Mouse (Mus musculus) myocyte (in vitro differentiated cells): ENCODE results near the gene Lrrc8a.

ENCODE experiments used
- E2F4 ChIP-seq: IDR thresholded peaks from one replicate; pipeline ENCODE4 v1.6.1; 2011; ENCODE audit warnings: mild to moderate bottlenecking, control low read depth, moderate library complexity; ENCODE audit not compliant: insufficient read depth
- MYOD1 ChIP-seq, 3 experiments: IDR thresholded peaks; one replicate each; pipeline ENCODE4 v1.6.1; 2011; ENCODE audit warnings: control low read depth in 2 of 3, low read depth in 2 of 3, mild to moderate bottlenecking in 2 of 3, moderate library complexity in 1 of 3; ENCODE audit not compliant: insufficient read length in 2 of 3, control insufficient read depth in 1 of 3
- MYOG ChIP-seq, 3 experiments: IDR thresholded peaks; one replicate each; pipeline ENCODE4 v1.6.1; 2011; ENCODE audit warnings: control low read depth in 2 of 3, low read depth in 2 of 3, mild to moderate bottlenecking in 2 of 3; ENCODE audit not compliant: insufficient read length in 2 of 3, control insufficient read depth in 1 of 3, insufficient read depth in 1 of 3
- POLR2A ChIP-seq: IDR thresholded peaks from one replicate; pipeline ENCODE4 v1.6.1; 2011; ENCODE audit warnings: low read depth, mild to moderate bottlenecking, control low read depth, moderate library complexity; ENCODE audit not compliant: insufficient read length
- POLR2AphosphoS2 ChIP-seq: IDR thresholded peaks from one replicate; pipeline ENCODE4 v1.6.1; 2011; ENCODE audit warnings: low read depth, control low read depth; ENCODE audit not compliant: insufficient read length
- TCF12 ChIP-seq: IDR thresholded peaks from one replicate; pipeline ENCODE4 v1.6.1; 2011; ENCODE audit warnings: mild to moderate bottlenecking, control low read depth; ENCODE audit not compliant: poor library complexity, insufficient read depth, severe bottlenecking
- TCF3 ChIP-seq: IDR thresholded peaks from one replicate; pipeline ENCODE4 v1.6.1; 2011; ENCODE audit warnings: low read depth, control low read depth; ENCODE audit not compliant: insufficient read length
- USF1 ChIP-seq: IDR thresholded peaks from one replicate; pipeline ENCODE4 v1.6.1; 2011; ENCODE audit warnings: low read depth, mild to moderate bottlenecking, control low read depth, moderate library complexity

DNA sequence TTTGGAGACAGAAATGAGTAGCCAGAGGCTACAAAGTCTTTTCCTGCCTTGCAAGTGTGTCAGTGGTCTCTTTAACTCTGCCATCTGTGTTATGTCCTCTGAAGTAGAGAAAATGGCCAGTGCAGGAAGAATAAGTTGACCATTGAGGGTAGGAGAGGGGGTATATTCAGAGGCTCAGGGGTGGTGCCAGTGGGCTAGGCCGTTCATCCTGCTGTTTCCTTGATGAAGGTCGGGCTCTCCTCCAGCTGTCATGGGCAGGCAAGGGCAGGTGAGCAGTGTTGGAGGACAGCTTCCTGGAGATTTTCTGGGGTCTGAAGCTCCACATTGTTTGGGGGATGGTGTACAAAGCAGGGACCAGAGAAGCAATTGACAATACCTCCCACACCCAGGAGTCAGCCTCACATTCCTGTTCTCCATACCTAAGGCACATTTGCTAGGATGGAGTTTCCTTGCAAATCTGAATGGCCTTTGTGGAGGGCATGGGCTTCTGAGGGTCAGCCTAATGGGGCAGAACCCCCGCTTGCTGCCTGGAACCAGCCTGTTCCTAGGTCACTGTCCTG, 1.5 kb downstream of the Lrrc8a start:
- TF ChIP-seq POLR2A (no peak), E2F4 (no peak), USF1 (no peak), MYOG (IDR thresholded peaks at IDR 0.05; ENCODE audit: control insufficient read depth in 1 of 3, insufficient read depth in 1 of 3, insufficient read length in 2 of 3, low read depth in 2 of 3) (no peak), POLR2AphosphoS2 (no peak), TCF12 (no peak), TCF3 (no peak), MYOD1 (IDR thresholded peaks at IDR 0.05; ENCODE audit: control insufficient read depth in 1 of 3, insufficient read length in 2 of 3, low read depth in 2 of 3) (no peak)
